Mouse (Mus musculus) stomach, postnatal 0 days (tissue): ENCODE results near the gene Psmc3.

ENCODE experiments used
- CTCF ChIP-seq: IDR thresholded peaks from 2 replicates; pipeline ENCODE4 v1.5.1; 2016; ENCODE audit warnings: antibody characterized with exemption, low read depth, mild to moderate bottlenecking, moderate library complexity
- EP300 ChIP-seq: optimal IDR thresholded peaks from 2 replicates; pipeline ENCODE3; 2016; ENCODE audit warnings: antibody characterized with exemption

- TF ChIP-seq CTCF (no peak), EP300 (no peak)
These were observed 27.1 kb downstream of the Psmc3 start for GRCm38 (mm10) chr2:91080784-91081513.
